Mouse (Mus musculus) embryonic stem cell, embryonic (primary cell): ENCODE data around the gene Il9r.

Experiments used
- CTCF ChIA-PET, 4 experiments: fragments of 300-600 bp in 2 of 4; fragments of 350-600 bp in 2 of 4; sonication (Branson Sonifier 250); formaldehyde crosslinking; loops; one replicate each; lab custom pipeline; 2022; ENCODE audit warnings: inconsistent platforms in 2 of 4; lab: Charles Lee
- POLR2A ChIA-PET, 4 experiments: fragments of 300-600 bp in 2 of 4; fragments of 350-600 bp in 2 of 4; sonication (Branson Sonifier 250); formaldehyde crosslinking; loops; one replicate each; lab custom pipeline; 2022; ENCODE audit warnings: antibody characterized with exemption in 4 of 4, inconsistent platforms in 1 of 4; lab: Charles Lee

Il9r gene

DNA sequence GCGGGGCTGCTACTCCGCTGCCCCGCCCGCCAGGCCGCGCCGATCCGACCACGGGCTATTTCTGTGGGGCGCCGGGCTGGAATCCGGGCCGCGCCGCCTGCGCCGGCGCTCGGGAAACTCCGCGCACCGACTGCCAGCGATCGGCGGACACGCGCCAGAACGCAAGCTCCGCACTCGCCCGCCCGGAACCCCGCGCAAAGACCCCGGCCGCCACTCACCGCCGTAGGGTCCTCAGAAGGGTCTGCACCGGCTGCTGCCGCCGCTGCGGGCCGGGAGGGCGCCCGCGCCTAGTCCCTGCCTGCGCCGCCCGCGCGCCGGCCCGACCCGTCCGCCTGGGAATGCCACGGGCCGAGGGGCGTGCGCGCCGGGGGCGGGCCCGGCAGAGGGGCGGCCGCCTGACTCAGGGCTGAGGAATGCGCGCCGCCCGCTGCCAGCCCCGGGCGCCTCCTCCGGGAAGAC is 21.9 kb upstream of the Il9r start, which contains the start of gene Rhbdf1:
TSS of gene Rhbdf1 (minus strand) at position 350 of the 459 bp plus-strand sequence.
- ChIA-PET POLR2A (interaction anchor here in 3 of 4 experiments (0.6 to 13.6 kb wide), 15 partner anchors 12 to 311 kb away, joined by 3 to 108 read pairs (median 4); partner anchors contain the start of genes Nprl3 (in 2 of the 3), Snrnp25 (in 2 of the 3) and Stk10 (in 1 of the 3)), CTCF (interaction anchor here in 3 of 4 experiments (0.7 to 4.2 kb wide), 6 partner anchors 16 to 127 kb away, joined by 3 to 36 read pairs (median 11); partner anchors contain the start of gene Snrnp25 (in 1 of the 3))

DNA sequence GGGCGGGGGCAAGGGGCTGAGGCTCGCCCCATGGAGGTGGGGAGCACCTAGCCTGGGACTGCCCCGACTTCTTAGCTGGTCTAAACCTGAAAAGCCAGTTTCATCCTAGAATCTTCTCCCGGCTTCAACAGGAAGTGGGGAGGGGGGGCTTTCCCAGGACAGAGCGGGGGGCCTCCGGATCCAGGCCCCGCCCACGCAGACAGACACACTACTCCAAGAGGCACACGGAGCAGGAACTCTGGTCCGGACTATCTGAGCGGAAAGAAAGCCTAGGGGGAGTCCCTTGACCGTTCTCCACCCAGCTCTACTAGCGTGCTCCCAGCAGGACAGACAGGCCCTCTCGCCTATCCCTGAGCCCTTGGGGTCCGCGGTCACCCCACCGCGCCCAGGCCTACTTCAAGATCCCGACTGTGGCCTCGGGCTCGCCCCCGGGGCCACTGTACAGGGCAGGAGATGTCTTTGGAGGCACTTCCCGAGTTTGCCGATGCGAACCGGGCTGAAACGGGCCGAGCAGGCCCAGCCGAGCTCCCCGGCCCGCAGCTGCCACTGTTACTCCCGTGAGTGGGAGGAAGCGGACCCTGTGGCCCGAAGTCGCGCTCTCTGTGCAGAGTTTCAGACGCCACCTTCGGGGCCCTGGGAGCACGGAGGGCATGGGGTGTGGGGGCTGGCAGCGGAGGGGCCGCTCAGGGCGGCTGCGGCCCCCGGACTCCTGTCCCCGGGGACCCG is 21.3 kb upstream of the Il9r start:
- POLR2A ChIA-PET = interaction anchor here in 3 of 4 experiments (0.6 to 13.6 kb wide), 28 partner anchors 10 to 311 kb away, joined by 3 to 108 read pairs (median 4); partner anchors contain the start of genes Snrnp25 (in 3 of the 3), Nprl3 (in 2 of the 3) and Stk10 (in 1 of the 3)
- CTCF ChIA-PET = interaction anchor here (0.7 to 4.2 kb wide), 22 partner anchors 11 to 152 kb away, joined by 3 to 36 read pairs (median 6); partner anchors contain the start of genes Hbq1b (in 2 of the 4) and Snrnp25 (in 1 of the 4)

DNA sequence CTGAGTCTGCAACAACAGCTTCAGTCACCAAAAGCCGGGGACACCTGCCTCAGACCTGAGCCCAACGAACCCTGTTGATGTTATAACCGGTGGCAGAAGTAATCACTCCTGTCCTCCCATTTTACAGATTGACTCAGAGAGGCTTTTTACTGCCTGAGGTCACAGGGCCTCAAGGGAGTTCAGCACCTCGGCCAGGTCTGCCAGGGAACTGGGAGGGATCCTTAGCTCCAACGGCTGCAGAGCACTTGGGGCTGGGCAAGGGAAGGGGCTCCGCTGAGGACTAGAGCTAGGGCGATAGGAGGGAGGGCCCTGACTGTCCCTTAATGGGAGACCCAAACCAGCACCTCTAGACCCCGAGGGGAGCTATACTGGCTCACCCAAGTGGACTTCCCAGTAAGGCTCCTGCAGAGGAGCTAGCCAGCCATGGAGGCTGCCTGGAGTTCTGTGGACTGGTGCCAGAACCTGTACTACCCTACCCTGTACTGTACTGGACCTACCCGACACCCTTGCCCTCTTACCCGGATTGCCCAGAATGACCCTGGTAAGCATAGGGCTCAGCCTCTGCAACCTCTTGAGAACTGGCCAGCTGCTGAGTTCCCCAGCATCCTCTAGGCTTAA is 20.6 kb upstream of the Il9r start:
- CTCF ChIA-PET = interaction anchor here (0.9 to 4.2 kb wide), 21 partner anchors 11 to 367 kb away, joined by 3 to 36 read pairs (median 5); partner anchors contain the start of genes Hbq1b (in 2 of the 4) and Snrnp25 (in 1 of the 4)
- POLR2A ChIA-PET = interaction anchor here in 3 of 4 experiments (0.6 to 13.6 kb wide), 27 partner anchors 9 to 312 kb away, joined by 3 to 108 read pairs (median 4); partner anchors contain the start of genes Snrnp25 (in 3 of the 3), Nprl3 (in 2 of the 3) and Stk10 (in 1 of the 3)

DNA sequence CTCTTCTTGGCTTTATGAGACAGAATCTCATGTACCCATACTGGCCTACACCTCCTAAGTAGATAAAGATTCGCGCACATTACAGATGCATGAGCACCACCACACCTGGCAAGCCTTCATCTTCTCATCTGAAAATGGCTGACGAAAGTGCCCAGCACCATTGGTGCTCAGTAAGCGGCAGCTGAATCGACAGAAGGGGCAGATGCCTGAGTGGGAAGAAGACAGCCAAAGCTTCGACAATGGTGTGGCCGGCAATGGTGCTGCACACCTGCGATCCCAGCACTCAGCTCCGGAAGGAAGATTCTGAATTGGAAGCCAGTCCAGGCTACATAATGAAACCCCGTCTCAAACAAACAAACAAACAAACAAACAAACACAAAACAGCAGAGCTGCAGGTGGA is 19.2 kb upstream of the Il9r start:
- POLR2A ChIA-PET = interaction anchor here in 2 of 4 experiments (0.6 to 13.6 kb wide), 12 partner anchors 9 to 1244 kb away, joined by 3 to 108 read pairs (median 5); partner anchors contain the start of genes Snrnp25 (in 2 of the 2) and Il9r (in 1 of the 2)
- CTCF ChIA-PET = interaction anchor here in 3 of 4 experiments (0.6 to 4.4 kb wide), 11 partner anchors 14 to 228 kb away, joined by 3 to 36 read pairs (median 9); partner anchors contain the start of gene Snrnp25 (in 1 of the 3)

DNA sequence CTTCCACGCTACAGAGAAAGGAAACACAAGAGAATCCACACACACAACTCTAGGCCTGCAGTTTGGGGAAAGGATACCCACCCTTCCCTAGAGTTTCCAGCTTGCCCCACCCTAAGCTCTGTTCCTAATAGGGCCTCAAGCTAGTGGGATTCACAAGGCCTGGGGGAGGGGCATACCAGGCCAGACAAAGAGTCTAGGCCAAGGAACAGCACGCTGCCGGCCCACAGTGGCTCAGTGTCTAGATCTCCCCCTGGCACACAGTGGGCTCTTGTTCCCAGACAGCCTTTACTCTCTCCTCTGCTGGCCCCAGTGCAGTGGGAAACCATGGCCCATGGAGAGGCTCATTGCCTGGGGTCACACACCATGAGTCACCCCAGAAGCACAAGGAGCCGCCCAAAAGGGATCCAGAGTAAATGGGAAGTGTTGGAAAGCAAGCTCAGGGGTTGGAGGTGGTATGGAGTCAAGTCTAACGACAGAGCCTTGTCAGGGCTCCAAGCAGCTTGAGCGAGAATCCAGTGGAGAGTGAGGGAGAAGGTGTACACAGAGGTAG is 18.5 kb upstream of the Il9r start:
- POLR2A ChIA-PET = interaction anchor here in 3 of 4 experiments (0.6 to 13.6 kb wide), 15 partner anchors 8 to 109 kb away, joined by 3 to 108 read pairs (median 4); partner anchors contain the start of genes Snrnp25 (in 3 of the 3), Hbq1a (in 1 of the 3) and Mpg (in 1 of the 3)
- CTCF ChIA-PET = interaction anchor here (0.8 to 4.4 kb wide), 22 partner anchors 8 to 106 kb away, joined by 3 to 30 read pairs (median 4); partner anchors contain the start of genes Snrnp25 (in 2 of the 4), Hbq1a (in 1 of the 4), Hbq1b (in 1 of the 4) and Mpg (in 1 of the 4)

DNA sequence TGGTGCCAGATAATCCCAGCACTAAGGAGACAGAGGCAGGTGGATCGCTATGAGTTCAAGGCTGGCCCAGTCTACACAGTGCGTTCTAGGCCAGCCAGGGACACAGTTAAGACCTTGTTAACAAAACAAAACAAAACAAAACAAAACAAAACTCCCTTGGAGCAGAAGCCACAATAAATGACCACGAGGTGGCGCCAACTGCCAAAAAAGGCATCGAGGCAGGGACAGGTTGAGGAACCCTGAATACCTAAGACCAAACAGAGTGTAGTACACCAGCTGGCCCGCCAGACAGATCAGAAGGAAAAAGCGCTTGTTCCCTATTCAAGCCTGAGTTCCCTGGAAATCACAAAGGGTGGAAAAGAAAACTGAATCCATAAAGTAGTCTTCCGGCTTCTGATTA is 16.8 kb upstream of the Il9r start:
- POLR2A ChIA-PET = interaction anchor here in 2 of 4 experiments (1.5 to 13.6 kb wide), 2 partner anchors 12 to 18 kb away, joined by 4 to 108 read pairs; partner anchors contain the start of gene Snrnp25 (in 1 of the 2)
- CTCF ChIA-PET = interaction anchor here (0.5 to 4.4 kb wide), 15 partner anchors 10 to 464 kb away, joined by 3 to 30 read pairs (median 5); partner anchors contain the start of genes Mpg (in 1 of the 4), Nprl3 (in 1 of the 4) and Snrnp25 (in 1 of the 4)

DNA sequence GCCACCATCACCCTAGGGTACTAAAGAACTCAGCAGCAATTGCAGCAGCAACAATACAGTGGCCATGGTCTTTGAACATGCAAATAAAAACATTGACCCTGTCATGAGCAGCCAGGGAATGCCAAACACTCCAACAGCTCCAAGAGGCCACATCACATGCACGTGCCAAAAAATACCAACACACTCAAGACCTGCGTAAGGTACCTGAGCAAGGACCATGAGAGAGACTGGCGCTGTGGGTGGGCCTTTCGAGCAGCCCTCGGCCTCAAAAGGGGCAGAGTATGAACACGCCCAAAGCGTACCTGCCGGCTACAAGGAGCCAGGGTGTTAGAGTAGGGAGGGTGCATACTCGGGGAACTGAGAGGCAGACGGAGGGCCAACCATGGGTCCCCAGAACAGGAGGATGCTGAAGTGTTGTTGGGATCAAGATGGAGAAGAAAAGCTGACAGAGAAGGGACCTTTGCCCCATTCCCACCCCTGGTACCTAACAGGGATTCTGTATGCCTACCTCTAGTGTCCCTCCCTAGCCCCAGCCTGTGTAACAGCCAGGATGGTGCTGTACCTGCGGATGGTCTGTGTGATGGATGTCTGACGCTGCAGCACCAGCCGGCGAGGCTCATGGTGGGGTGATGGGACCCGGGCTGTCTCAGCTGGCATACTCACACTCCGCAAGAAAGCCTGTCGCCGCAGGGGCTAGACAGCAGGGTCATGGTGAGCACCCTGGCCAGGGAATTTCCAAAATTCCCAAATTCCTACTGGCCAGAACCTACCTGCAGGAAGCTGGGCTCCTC is 15.5 kb upstream of the Il9r start:
- ChIA-PET POLR2A (interaction anchor here in 2 of 4 experiments (0.9 to 13.6 kb wide), 5 partner anchors 9 to 25 kb away, joined by 3 to 108 read pairs (median 7); partner anchors contain the start of gene Snrnp25 (in 2 of the 2)), CTCF (interaction anchor here in 3 of 4 experiments (0.6 to 4.4 kb wide), 8 partner anchors 8 to 106 kb away, joined by 3 to 26 read pairs (median 4); partner anchors contain the start of gene Snrnp25 (in 1 of the 3))

DNA sequence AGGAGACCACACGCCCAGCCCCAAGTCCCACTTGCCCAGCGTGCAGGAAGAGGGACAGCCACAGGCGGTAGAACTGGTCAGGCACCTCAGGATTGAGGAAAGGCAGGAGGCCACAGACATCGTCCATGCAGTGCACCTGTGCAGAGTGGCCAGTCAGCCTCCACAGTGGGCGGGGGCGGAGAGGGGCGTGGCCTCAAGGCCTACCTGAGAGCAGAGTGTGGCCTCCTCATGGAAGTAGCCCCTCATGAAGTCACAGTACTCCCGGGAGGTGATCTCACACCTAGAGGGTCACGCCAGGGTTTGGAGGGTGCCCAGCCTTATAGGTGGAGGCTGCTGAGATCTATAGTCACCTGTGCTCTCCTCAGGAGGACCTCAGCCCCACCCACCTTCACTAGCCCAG is 10.5 kb upstream of the Il9r start:
- CTCF ChIA-PET = interaction anchor here in 2 of 4 experiments (0.6 to 1.0 kb wide), 3 partner anchors 24 to 132 kb away, joined by 3 read pairs; no protein-coding TSS in a partner anchor

DNA sequence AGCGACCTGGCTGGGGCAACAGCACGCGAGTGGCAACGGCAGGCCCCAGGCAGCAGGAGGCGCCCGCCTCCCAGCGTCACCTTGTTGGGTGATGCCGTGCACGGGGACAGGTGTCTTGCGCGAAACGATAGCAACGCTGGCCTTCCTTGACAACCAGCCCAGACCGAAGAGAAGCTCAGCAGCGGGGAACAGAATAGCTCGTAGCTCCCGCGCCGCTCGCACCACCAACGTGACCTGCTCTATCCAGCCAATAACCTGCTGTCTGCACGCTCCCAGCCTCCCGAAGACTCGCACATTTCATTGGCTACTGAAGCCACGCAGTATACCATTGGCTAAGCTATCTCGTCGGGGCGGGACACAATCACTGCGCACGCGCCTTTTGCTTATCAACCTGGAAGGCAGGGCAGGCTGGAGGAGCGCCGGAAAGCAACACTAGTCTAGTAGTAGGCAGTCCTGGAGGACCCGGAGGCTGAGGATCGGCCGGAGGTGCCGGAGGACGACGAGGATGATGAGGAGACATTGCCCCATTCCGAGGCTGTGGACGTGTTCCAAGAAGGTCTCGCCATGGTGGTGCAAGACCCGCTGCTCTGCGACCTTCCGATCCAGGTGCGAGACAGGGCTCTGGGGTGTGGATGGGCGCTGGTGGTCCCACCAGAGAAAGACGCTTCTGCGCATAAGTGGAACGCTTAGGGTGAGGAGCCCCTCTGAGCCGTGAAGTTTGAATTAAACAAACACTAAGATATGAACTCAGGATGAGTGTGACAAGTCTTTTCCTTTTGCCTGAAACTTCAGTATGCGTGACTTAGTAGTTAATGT is 5.2 kb upstream of the Il9r start, which contains the start of gene Snrnp25:
TSS of gene Snrnp25 (plus strand) at position 358 of the 816 bp plus-strand sequence.
- CTCF ChIA-PET = interaction anchor here (0.5 to 2.0 kb wide), 40 partner anchors 9 to 379 kb away, joined by 3 to 25 read pairs (median 3); partner anchors contain the start of genes Efcab9 (in 1 of the 4), Hbq1a (in 1 of the 4) and Rhbdf1 (in 1 of the 4)
- POLR2A ChIA-PET = interaction anchor here (0.5 to 2.2 kb wide), 49 partner anchors 8 to 1309 kb away, joined by 3 to 29 read pairs (median 4); partner anchors contain the start of genes Bod1 (in 1 of the 4), Fbxw11 (in 1 of the 4), Hbq1b (in 1 of the 4) and Mpg (in 1 of the 4)

More for the DNA sequence above, 10.5 kb upstream of the Il9r start:
- POLR2A ChIA-PET = interaction anchor here in 2 of 4 experiments (0.9 to 3.1 kb wide), 5 partner anchors 10 to 340 kb away, joined by 3 to 16 read pairs (median 4); partner anchors contain the start of gene Rhbdf1 (in 2 of the 2)

DNA sequence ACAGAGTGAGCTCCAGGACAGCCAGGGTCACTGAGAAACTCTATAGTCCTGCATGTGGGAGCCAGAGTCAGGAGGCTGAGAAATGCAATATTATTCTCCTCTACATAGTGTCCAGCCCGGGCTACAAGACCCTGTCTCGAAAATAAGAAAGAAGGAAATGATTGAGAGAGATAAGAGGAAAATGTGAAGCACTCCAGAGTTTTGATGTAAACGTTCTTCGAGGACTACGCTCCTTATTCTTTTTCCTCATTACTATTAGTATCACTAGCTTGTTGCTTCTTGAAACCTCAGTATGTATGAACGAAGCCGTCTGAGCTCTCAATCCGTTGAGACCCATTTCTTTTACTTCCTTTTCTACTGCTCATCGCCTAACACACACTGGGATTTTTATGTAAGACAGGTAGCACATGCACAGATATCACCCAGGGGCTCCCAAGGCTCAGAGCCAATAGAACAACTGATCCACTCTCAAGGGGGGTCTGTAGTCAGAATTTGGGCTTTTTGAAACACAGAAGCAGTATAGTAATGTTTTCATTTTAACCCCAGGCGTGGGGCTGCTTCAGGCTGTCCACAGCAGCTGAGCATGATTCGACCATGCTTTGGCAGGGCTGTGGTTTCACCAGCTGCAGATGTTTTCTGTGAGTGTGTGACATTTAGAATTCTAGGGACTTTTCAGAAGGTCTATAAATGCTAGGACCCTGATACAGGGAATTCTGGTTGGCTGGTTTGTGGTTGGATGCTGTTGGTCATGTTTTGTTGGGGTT is 2.0 kb upstream of the Il9r start:
- ChIA-PET CTCF (interaction anchor here in 3 of 4 experiments (0.7 to 3.7 kb wide), 5 partner anchors 8 to 128 kb away, joined by 3 to 37 read pairs (median 3); no protein-coding TSS in a partner anchor), POLR2A (interaction anchor here in 2 of 4 experiments (0.9 to 1.0 kb wide), 2 partner anchors 18 kb away, joined by 3 read pairs; no protein-coding TSS in a partner anchor)

DNA sequence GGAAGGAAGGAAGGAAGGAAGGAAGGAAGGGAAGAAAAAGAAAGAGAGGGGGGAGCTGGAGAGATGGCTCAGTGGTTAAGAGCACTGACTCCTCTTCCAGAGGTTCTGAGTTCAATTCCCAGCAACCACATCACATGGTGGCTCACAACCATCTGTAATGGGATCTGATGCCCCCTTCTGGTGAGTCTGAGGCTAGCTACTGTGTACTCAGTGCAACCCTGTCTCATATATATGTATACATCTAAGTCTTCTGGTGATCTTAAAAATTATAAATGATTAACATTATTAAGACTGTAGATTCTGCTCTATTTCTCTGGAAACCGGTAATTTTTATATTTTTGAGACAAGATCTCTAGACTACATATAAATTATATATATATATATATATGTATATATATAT is 913 bp upstream of the Il9r start:
- ChIA-PET CTCF (interaction anchor here (0.7 to 4.9 kb wide), 7 partner anchors 18 to 181 kb away, joined by 3 to 37 read pairs (median 5); no protein-coding TSS in a partner anchor), POLR2A (interaction anchor here in 2 of 4 experiments (0.7 to 0.9 kb wide), 3 partner anchors 9 to 546 kb away, joined by 3 to 6 read pairs (median 5); no protein-coding TSS in a partner anchor)

DNA sequence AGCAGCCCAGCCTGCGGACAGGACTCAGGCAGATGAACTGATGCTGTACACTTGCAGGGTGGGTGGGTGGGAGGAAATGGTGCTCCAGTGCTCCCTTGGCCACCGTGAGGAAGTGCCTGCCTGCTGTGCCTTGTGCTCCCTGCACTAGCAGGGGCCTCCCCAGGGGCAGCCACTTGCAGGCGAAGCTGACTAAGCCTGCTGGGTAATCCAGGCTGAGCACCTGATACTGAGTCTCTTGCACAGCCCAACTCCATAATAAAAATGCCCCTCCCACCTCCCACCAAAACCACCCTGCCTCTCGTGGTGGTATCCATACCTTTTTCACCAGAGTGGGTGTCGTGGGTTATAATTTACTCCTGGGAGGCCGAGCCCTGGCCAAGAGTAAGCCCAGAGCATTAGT is 849 bp downstream of the Il9r start:
- POLR2A ChIA-PET = interaction anchor here in 1 of 4 experiments (1.1 to 1.2 kb wide), 2 partner anchors 23 to 45 kb away, joined by 3 read pairs; partner anchors contain the start of gene Rhbdf1
- CTCF ChIA-PET = interaction anchor here in 2 of 4 experiments (1.1 to 4.9 kb wide), 4 partner anchors 9 to 122 kb away, joined by 3 to 37 read pairs (median 10); no protein-coding TSS in a partner anchor

DNA sequence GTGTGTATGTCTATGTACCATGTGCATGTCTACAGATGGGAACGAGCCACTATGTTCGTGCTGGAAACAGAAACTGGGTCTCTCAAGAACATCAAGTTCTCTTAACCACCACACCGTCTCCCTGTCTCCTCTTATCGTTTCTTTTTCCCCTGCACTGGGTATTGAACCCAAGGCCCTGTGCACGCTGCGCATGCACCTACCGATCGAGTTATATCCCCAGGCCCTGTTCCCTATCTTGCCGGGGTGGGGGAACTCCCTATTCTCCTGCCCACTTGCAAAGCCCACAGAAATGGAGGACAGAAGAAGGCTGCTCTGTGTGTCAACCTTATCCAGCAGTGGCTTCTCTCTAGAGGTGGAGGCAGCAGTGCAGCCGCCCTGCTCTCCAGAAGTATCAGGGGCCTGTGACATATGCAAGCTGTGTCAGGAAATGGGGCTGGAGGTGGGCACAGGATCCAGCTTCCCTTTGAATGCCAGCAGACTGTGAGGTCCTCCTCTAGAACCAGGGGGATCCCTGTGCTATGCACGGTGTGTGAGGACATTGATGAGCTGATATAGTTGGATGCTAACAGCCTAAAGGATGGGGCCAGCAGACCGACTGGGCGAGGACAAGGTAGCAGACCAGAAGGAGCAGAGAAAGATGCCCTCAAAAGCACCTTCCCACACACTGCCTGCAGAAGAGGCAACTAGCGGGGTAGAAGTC is 1.7 kb downstream of the Il9r start:
- POLR2A ChIA-PET = interaction anchor here in 2 of 4 experiments (1.1 to 1.3 kb wide), 3 partner anchors 24 to 216 kb away, joined by 3 read pairs; partner anchors contain the start of gene Rhbdf1 (in 1 of the 2)

More for the DNA sequence above, 1.7 kb downstream of the Il9r start:
- CTCF ChIA-PET = interaction anchor here in 2 of 4 experiments (1.1 to 4.9 kb wide), 3 partner anchors 10 to 16 kb away, joined by 3 to 37 read pairs (median 15); no protein-coding TSS in a partner anchor
